Mouse (Mus musculus) stomach, embryonic 16.5 days (tissue): ENCODE measurements around the gene Gm20924. TPM values are rescaled to one million over a fixed set of nuclear protein-coding genes. Genes with fewer than 3 reads are reported as not detected.
"Not testable (repeated sequence)": the region's sequence is repeated elsewhere in the genome, so short reads cannot be mapped to it uniquely, and the experiment has no call there.

Experiments
- ATAC-seq: fragments of 200-750 bp; cut with Nextera tagmentation; 2 replicates; pipeline ENCODE4 v1.8.0; 2017; ENCODE audit warnings: moderate number of reproducible peaks, moderate TSS enrichment; ENCODE audit not compliant: insufficient read depth, low FRiP score
- H3K27ac ChIP-seq: fragments of 300-500 bp; sonication (generic); 2 replicates; pipeline ENCODE4 v1.5.1; 2014; ENCODE audit warnings: low read length
- H3K27me3 ChIP-seq: fragments of 300-500 bp; sonication (generic); 2 replicates; pipeline ENCODE4 v1.6.1; 2014; ENCODE audit warnings: low read length, control low read depth, mixed read lengths; ENCODE audit not compliant: control insufficient read depth, insufficient read depth
- H3K36me3 ChIP-seq: fragments of 300-500 bp; sonication (generic); 2 replicates; pipeline ENCODE4 v1.6.1; 2014; ENCODE audit warnings: low read length; ENCODE audit not compliant: control insufficient read depth, insufficient read depth
- H3K4me1 ChIP-seq: fragments of 300-500 bp; sonication (generic); 2 replicates; pipeline ENCODE4 v1.6.1; 2014; ENCODE audit warnings: low read length, control low read depth, mixed read lengths; ENCODE audit not compliant: control insufficient read depth, insufficient read depth
- H3K4me2 ChIP-seq: fragments of 300-500 bp; sonication (generic); 2 replicates; pipeline ENCODE4 v1.6.1; 2014; ENCODE audit warnings: low read depth, low read length, mixed read lengths
- H3K4me3 ChIP-seq: fragments of 300-500 bp; sonication (generic); replicated peaks from 2 replicates; pipeline ENCODE4 v1.5.1; 2014; ENCODE audit warnings: mild to moderate bottlenecking, low read length
- H3K9ac ChIP-seq: fragments of 300-500 bp; sonication (generic); 2 replicates; pipeline ENCODE4 v1.6.1; 2014; ENCODE audit warnings: low read length
- H3K9me3 ChIP-seq: fragments of 300-500 bp; sonication (generic); replicated peaks from 2 replicates; pipeline ENCODE4 v1.6.1; 2016; ENCODE audit warnings: low read length, control low read depth; ENCODE audit not compliant: control insufficient read depth
- WGBS: fragments of 180-500 bp; shearing (Covaris S2); extraction: QIAGEN DNeasy Blood & Tissue Kit; methylation state at CpG from one replicate; pipeline ENCODE4 v1.1.7; 2014; 5-methylcytosine and 5-hydroxymethylcytosine counted together
- polyA plus RNA-seq: library from polyadenylated mRNA; unstranded; fragments of >200 nt; fragmentation: Nextera tagmentation; extraction: Ambion mirVana; gene quantifications from 2 replicates; pipeline ENCODE4 v1.2.1, GENCODE M21; 2015

The Gm20924 gene
- polyA plus RNA-seq: not detected in 2 replicates

- not testable (repeated sequence) for H3K27ac ChIP-seq, H3K36me3 ChIP-seq, H3K4me2 ChIP-seq, H3K9me3 ChIP-seq, H3K27me3 ChIP-seq, H3K4me3 ChIP-seq, H3K9ac ChIP-seq, H3K4me1 ChIP-seq, ATAC-seq
- no CpG with 5 or more reads among the region's 4 CpGs for WGBS
These were observed at the start of gene Gm20924 for GRCm38 (mm10) chrY:65207427-65207826. Gene Gm20924 (minus strand): TSS chrY:65207527.

Other genes starting within 250 kb of the Gm20924 start
- not detected in 2 replicates for gene Gm20736, start 170.2 kb upstream of the Gm20924 start, polyA plus RNA-seq